Mouse (Mus musculus) liver, postnatal 0 days (tissue): ENCODE measurements at regions not wholly inside any gene's neighbourhood (a gene's known extent, or its start where the extent isn't known, plus 50 kb on each side); places are given as distances from the start of the nearest gene placed in this dataset.

Experiments used
- ATAC-seq: fragments of 200-750 bp; cut with Nextera tagmentation; 2 replicates; pipeline ENCODE4 v1.8.0; 2017; ENCODE audit warnings: mild to moderate bottlenecking, moderate library complexity
- DNase-seq: peaks from one replicate; pipeline ENCODE4 v3.0.0-alpha.2; 2016
- H3K27ac ChIP-seq: fragments of 300-500 bp; sonication (generic); 2 replicates; pipeline ENCODE4 v1.5.1; 2014; ENCODE audit warnings: antibody characterized with exemption, moderate library complexity, mild to moderate bottlenecking, low read depth
- H3K27me3 ChIP-seq: fragments of 300-500 bp; sonication (generic); 2 replicates; pipeline ENCODE4 v1.6.1; 2014; ENCODE audit warnings: low read length, control low read depth, mixed read lengths; ENCODE audit not compliant: insufficient read depth
- H3K36me3 ChIP-seq: fragments of 300-500 bp; sonication (generic); replicated peaks from 2 replicates; pipeline ENCODE4 v1.6.1; 2014; ENCODE audit warnings: mild to moderate bottlenecking, control low read depth, low read length, moderate library complexity, mixed read lengths; ENCODE audit not compliant: insufficient read depth
- H3K4me1 ChIP-seq: fragments of 300-500 bp; sonication (generic); 2 replicates; pipeline ENCODE4 v1.6.1; 2014; ENCODE audit warnings: antibody characterized with exemption, mild to moderate bottlenecking, control low read depth; ENCODE audit not compliant: insufficient read depth
- H3K4me2 ChIP-seq: fragments of 300-500 bp; sonication (generic); 2 replicates; pipeline ENCODE4 v1.6.1; 2014; ENCODE audit warnings: low read depth, mild to moderate bottlenecking, low read length, moderate library complexity, mixed read lengths
- H3K4me3 ChIP-seq: fragments of 300-500 bp; sonication (generic); 2 replicates; pipeline ENCODE4 v1.5.1; 2014; ENCODE audit warnings: low read depth, low read length
- H3K9ac ChIP-seq: fragments of 300-500 bp; sonication (generic); replicated peaks from 2 replicates; pipeline ENCODE4 v1.6.1; 2014; ENCODE audit warnings: mild to moderate bottlenecking, moderate library complexity
- H3K9me3 ChIP-seq: fragments of 300-500 bp; sonication (generic); 2 replicates; pipeline ENCODE4 v1.6.1; 2016; ENCODE audit warnings: mild to moderate bottlenecking, control low read depth, low read length, mixed read lengths
- CTCF ChIP-seq: sonication (generic); IDR thresholded peaks from 2 replicates; pipeline ENCODE4 v1.5.1; 2016; ENCODE audit warnings: antibody characterized with exemption, low read depth
- EP300 ChIP-seq: IDR thresholded peaks from 2 replicates; pipeline ENCODE4 v1.6.1; 2016; ENCODE audit warnings: antibody characterized with exemption, low read depth, mild to moderate bottlenecking
- WGBS: fragments of 180-500 bp; shearing (Covaris S2); extraction: QIAGEN DNeasy Blood & Tissue Kit; methylation state at CpG from one replicate; pipeline ENCODE4 v1.1.7; 2014; ENCODE audit not compliant: insufficient replicate concordance; 5-methylcytosine and 5-hydroxymethylcytosine counted together

GRCm38 (mm10) chr15:61397061-61397460, 474.2 kb upstream of the A1bg start:
- no peak overlapping the region for H3K27ac ChIP-seq
- H3K9me3 ChIP-seq: no peaks in the 10 kb centered on the region
- WGBS: 79% methylated on average over 3 of the region's 3 CpGs
- DNase-seq (no peak), ATAC-seq (no peak)
- no peak overlapping the region for H3K4me3 ChIP-seq
- H3K27me3 ChIP-seq: no peaks in the 10 kb centered on the region
- no peak overlapping the region for H3K9ac ChIP-seq
- TF ChIP-seq CTCF (no peak), EP300 (no peak)
- H3K36me3 ChIP-seq: no peaks in the 10 kb centered on the region
- H3K4me1 ChIP-seq: no peaks in the 10 kb centered on the region
- H3K4me2 ChIP-seq: no peak overlapping the region

- H3K36me3 ChIP-seq: no peaks in the 10 kb centered on the region
- H3K4me2 ChIP-seq: no peak overlapping the region
- peak; percentile 50; the same call in 1 of the 2 replicates for TF ChIP-seq EP300
- no peak for TF ChIP-seq CTCF
- H3K27ac ChIP-seq: no peak overlapping the region
- ATAC-seq (no peak), DNase-seq (no peak)
- H3K4me3 ChIP-seq: no peak overlapping the region
- no peaks in the 10 kb centered on the region for H3K9me3 ChIP-seq
- H3K4me1 ChIP-seq: no peaks in the 10 kb centered on the region
- 38% methylated on average over 8 of the region's 8 CpGs for WGBS
- no peaks in the 10 kb centered on the region for H3K27me3 ChIP-seq
- H3K9ac ChIP-seq: no peak overlapping the region
Measured at GRCm38 (mm10) chr15:61395296-61395826, 472.5 kb upstream of the A1bg start.

DNA sequence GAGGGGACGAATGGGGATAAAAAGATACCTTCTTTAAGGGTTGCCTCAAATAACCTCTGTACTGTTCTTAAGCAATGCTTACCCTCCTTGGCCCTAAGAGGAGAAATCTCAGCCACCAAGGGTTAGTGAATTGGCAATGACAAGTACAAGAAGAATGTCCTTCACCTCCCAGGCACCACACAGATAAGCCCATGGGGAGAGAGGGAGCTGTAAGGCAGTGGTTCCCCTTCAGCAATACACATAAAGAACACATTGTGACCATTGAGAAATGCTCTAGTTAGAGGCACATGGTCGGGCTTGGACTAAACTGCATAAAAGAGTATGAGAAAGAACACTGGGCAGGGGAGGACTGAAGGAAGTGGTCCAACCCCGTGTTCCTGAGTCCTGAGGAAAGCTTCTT, 457.9 kb upstream of the A1bg start:
- 50% methylated on average over 3 of the region's 3 CpGs for whole genome bisulfite sequencing
- ATAC-seq: no peak

DNA sequence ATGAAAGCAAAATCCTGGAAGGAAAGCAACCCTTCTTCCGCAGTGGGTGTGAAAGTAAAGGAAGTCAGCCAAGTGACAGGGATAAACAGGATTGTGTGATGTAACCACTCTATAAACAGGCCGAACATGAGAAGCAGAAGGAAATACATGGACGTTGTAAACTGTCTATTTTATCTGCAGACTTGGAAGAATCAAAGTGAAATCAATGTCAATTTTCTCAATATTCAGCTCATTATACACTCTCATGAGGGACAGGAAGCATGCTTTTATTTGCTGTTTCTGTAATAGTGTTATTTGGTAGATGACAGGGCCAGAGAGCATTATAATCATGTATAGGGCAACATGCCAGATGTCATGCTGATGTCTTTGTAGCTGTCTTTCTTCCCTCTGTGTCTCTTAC, 443.5 kb upstream of the A1bg start:
- Histone ChIP-seq H3K27ac (no peak overlapping the region), H3K4me2 (no peak overlapping the region), H3K4me1 (0 out of 2 replicates have a peak, but pooled peaks cover 2% of the 10 kb centered on the region), H3K9me3 (no peaks in the 10 kb centered on the region), H3K27me3 (no peaks in the 10 kb centered on the region), H3K9ac (no peak overlapping the region), H3K36me3 (no peaks in the 10 kb centered on the region), H3K4me3 (no peak overlapping the region)
- no peak for DNase-seq
- WGBS: 59% methylated on average over 3 of the region's 3 CpGs
- TF ChIP-seq EP300 (no peak), CTCF (no peak)
- ATAC-seq: no peak

More for the DNA sequence above, 457.9 kb upstream of the A1bg start:
- Histone ChIP-seq H3K27me3 (no peaks in the 10 kb centered on the region), H3K4me3 (no peak overlapping the region), H3K4me2 (no peak overlapping the region), H3K27ac (no peak overlapping the region), H3K9ac (no peak overlapping the region), H3K4me1 (no peaks in the 10 kb centered on the region), H3K9me3 (no peaks in the 10 kb centered on the region), H3K36me3 (no peaks in the 10 kb centered on the region)
- no peak for TF ChIP-seq CTCF
- TF ChIP-seq EP300: no peak
- DNase-seq: no peak

GRCm38 (mm10) chr15:61365511-61365910, 442.7 kb upstream of the A1bg start:
- ATAC-seq (no peak), DNase-seq (no peak)
- Histone ChIP-seq H3K36me3 (no peaks in the 10 kb centered on the region), H3K9me3 (no peaks in the 10 kb centered on the region), H3K9ac (no peak overlapping the region), H3K4me3 (no peak overlapping the region), H3K27ac (no peak overlapping the region), H3K4me1 (0 out of 2 replicates have a peak, but pooled peaks cover 2% of the 10 kb centered on the region), H3K27me3 (no peaks in the 10 kb centered on the region), H3K4me2 (no peak overlapping the region)
- 80% methylated on average over 5 of the region's 5 CpGs for WGBS
- no peak for TF ChIP-seq CTCF
- TF ChIP-seq EP300: no peak

DNA sequence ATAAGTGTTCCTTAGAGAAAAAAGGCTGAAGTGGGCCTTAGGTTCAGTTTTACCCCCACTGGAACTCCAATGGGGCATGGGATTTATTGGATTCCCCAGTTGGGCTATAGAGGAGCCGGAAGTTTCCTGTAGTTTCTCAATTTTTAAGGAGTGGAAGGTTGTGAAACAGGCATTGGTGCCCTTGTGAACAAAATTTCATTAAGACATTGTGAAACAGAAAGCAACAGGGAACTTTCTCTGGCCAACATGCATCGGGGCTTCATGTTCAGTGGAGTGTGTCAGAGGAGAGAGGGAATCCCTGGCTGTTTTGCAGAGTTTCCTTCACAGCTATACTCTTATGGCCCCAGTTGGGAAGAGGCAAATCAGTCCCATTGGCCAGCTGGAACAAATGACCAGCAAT, 441.6 kb upstream of the A1bg start:
- Histone ChIP-seq H3K27ac (no peak overlapping the region), H3K4me2 (no peak overlapping the region), H3K36me3 (no peaks in the 10 kb centered on the region), H3K9me3 (no peaks in the 10 kb centered on the region), H3K27me3 (no peaks in the 10 kb centered on the region), H3K4me1 (0 out of 2 replicates have a peak, but pooled peaks cover 2% of the 10 kb centered on the region), H3K4me3 (no peak overlapping the region), H3K9ac (no peak overlapping the region)
- ATAC-seq: no peak
- 68% methylated on average over 2 of the region's 2 CpGs for WGBS
- DNase-seq: no peak
- TF ChIP-seq CTCF (no peak), EP300 (no peak)

- H3K9ac ChIP-seq: no peak overlapping the region
- DNase-seq (no peak), ATAC-seq (no peak)
- WGBS: 60% methylated on average over 3 of the region's 3 CpGs
- H3K4me3 ChIP-seq: no peak overlapping the region
- H3K9me3 ChIP-seq: no peaks in the 10 kb centered on the region
- H3K27ac ChIP-seq: no peak overlapping the region
- TF ChIP-seq EP300: no peak
- no peak for TF ChIP-seq CTCF
- H3K4me2 ChIP-seq: no peak overlapping the region
- no peaks in the 10 kb centered on the region for H3K36me3 ChIP-seq
- no peaks in the 10 kb centered on the region for H3K27me3 ChIP-seq
- 0 out of 2 replicates have a peak, but pooled peaks cover 2% of the 10 kb centered on the region for H3K4me1 ChIP-seq
Measured at GRCm38 (mm10) chr15:61361254-61361653, 438.4 kb upstream of the A1bg start.
